Mouse (Mus musculus) bone marrow, adult 2 months (tissue): ENCODE results near the gene Dhx37. TPM values are rescaled to one million over a fixed set of nuclear protein-coding genes. Genes with fewer than 3 reads are reported as not detected.

Experiments
- H3K27ac ChIP-seq: fragments of 200-500 bp; 2 replicates; pipeline ENCODE4 v1.5.1; 2012; ENCODE audit warnings: low read depth, mild to moderate bottlenecking, control low read depth, inconsistent platforms, low read length; ENCODE audit not compliant: control insufficient read depth, poor library complexity, insufficient read depth
- H3K4me1 ChIP-seq: fragments of 200-500 bp; 2 replicates; pipeline ENCODE4 v1.6.1; 2011; ENCODE audit warnings: low read length; ENCODE audit not compliant: control insufficient read depth, insufficient read depth
- H3K4me3 ChIP-seq: fragments of 200-500 bp; replicated peaks from 2 replicates; pipeline ENCODE3; 2011; ENCODE audit warnings: mild to moderate bottlenecking, low read depth, low read length, control low read depth; ENCODE audit not compliant: control insufficient read depth
- CTCF ChIP-seq: fragments of 200-500 bp; IDR thresholded peaks from 2 replicates; pipeline ENCODE4 v1.5.1; 2011; ENCODE audit warnings: low read length, control low read depth; ENCODE audit not compliant: control insufficient read depth, insufficient read depth
- POLR2A ChIP-seq: fragments of 200-500 bp; IDR thresholded peaks from 2 replicates; pipeline ENCODE4 v1.6.1; 2011; ENCODE audit warnings: low read depth, mild to moderate bottlenecking, control low read depth, low read length, borderline replicate concordance; ENCODE audit not compliant: control insufficient read depth
- WGBS: fragments of 180-500 bp; shearing (Covaris S2); methylation state at CpG from one replicate; pipeline ENCODE4 v1.1.7; 2018; 5-methylcytosine and 5-hydroxymethylcytosine counted together
- polyA plus RNA-seq: library from polyadenylated mRNA; stranded (reverse); fragments of >200 nt; gene quantifications from 2 replicates; pipeline ENCODE4 v1.2.4, GENCODE M21; 2011; ENCODE audit warnings: low replicate concordance; ENCODE audit not compliant: missing spikeins, insufficient read depth, insufficient read length

The Dhx37 gene
- polyA plus RNA-seq, 1 experiment, result 36.6 TPM

- Histone ChIP-seq H3K27ac (no peak overlapping the region), H3K4me3 (peak overlapping the region; percentile 42), H3K4me1 (peaks cover 2% of the 10 kb centered on the region; the same call in 1 of the 2 replicates)
- TF ChIP-seq POLR2A, result no peak
- no peak for TF ChIP-seq CTCF
- WGBS, result 2% methylated on average over 13 of the region's 13 CpGs
Observed at GRCm38 (mm10) chr5:125408842-125409241, 25.1 kb downstream of the Dhx37 start.

- H3K4me1 ChIP-seq, result peaks cover 2% of the 10 kb centered on the region; the same call in 1 of the 2 replicates
- WGBS, result 68% methylated on average over 14 of the region's 14 CpGs
- no peak for TF ChIP-seq CTCF
- TF ChIP-seq POLR2A, result no peak
- H3K4me3 ChIP-seq, result no peak overlapping the region
- H3K27ac ChIP-seq, result no peak overlapping the region
Observed at GRCm38 (mm10) chr5:125407910-125408575, 25.9 kb downstream of the Dhx37 start.

GRCm38 (mm10) chr5:125407020-125407830 is 26.7 kb downstream of the Dhx37 start:
- 55% methylated on average over 13 of the region's 13 CpGs for WGBS
- no peak overlapping the region for H3K4me3 ChIP-seq
- no peak overlapping the region for H3K27ac ChIP-seq
- peaks cover 2% of the 10 kb centered on the region; the same call in 1 of the 2 replicates for H3K4me1 ChIP-seq
- TF ChIP-seq POLR2A, result no peak
- no peak for TF ChIP-seq CTCF

- peak overlapping the region; percentile 71 for H3K4me3 ChIP-seq
- peaks cover 2% of the 10 kb centered on the region; the same call in 1 of the 2 replicates for H3K4me1 ChIP-seq
- WGBS, result 6% methylated on average over 20 of the region's 20 CpGs
- TF ChIP-seq POLR2A, result peak; percentile 22; the same call in 1 of the 2 replicates
- TF ChIP-seq CTCF, result no peak
- H3K27ac ChIP-seq, result peak overlapping the region; percentile 67
Observed at GRCm38 (mm10) chr5:125406322-125407016, 27.5 kb downstream of the Dhx37 start.

GRCm38 (mm10) chr5:125405546-125406248 is 28.2 kb downstream of the Dhx37 start:
- TF ChIP-seq CTCF, result no peak
- no peak for TF ChIP-seq POLR2A
- Histone ChIP-seq H3K4me3 (peak overlapping the region; percentile 78), H3K4me1 (peaks cover 2% of the 10 kb centered on the region; the same call in 1 of the 2 replicates), H3K27ac (no peak overlapping the region; the same call in 1 of the 2 replicates)
- WGBS, result under 1% methylated on average over 31 of the region's 31 CpGs

- no peak for TF ChIP-seq CTCF
- TF ChIP-seq POLR2A, result no peak
- Histone ChIP-seq H3K4me1 (peaks cover 2% of the 10 kb centered on the region; the same call in 1 of the 2 replicates), H3K4me3 (peak overlapping the region; percentile 78), H3K27ac (peak overlapping the region; percentile 62)
- WGBS, result under 1% methylated on average over 28 of the region's 28 CpGs
Observed at GRCm38 (mm10) chr5:125404903-125405545, 28.9 kb downstream of the Dhx37 start.

- WGBS, result under 1% methylated on average over 7 of the region's 7 CpGs
- TF ChIP-seq POLR2A, result no peak
- no peak for TF ChIP-seq CTCF
- H3K4me1 ChIP-seq, result peaks cover 2% of the 10 kb centered on the region; the same call in 1 of the 2 replicates
- peak overlapping the region; percentile 78 for H3K4me3 ChIP-seq
- H3K27ac ChIP-seq, result no peak overlapping the region
Observed at GRCm38 (mm10) chr5:125404536-125404902, 29.4 kb downstream of the Dhx37 start.
